Mouse (Mus musculus): ENCODE measurements around the gene C2cd4c. TPM values are rescaled to one million over a fixed set of nuclear protein-coding genes. Genes with fewer than 3 reads are reported as not detected.

The C2cd4c gene
- total RNA-seq (2021), result under 1 TPM; 0.20 to 0.51 TPM
- long read RNA-seq, experiment 1, result 0 reads
- long read RNA-seq, experiment 2, full-length matches to known transcripts, result 1 of 1 reads
- long read RNA-seq, experiment 2, partial matches to known transcripts, result 0 of 1 reads
- long read RNA-seq, experiment 2, other reads (novel, unspliced or antisense), result 0 of 1 reads

DNA sequence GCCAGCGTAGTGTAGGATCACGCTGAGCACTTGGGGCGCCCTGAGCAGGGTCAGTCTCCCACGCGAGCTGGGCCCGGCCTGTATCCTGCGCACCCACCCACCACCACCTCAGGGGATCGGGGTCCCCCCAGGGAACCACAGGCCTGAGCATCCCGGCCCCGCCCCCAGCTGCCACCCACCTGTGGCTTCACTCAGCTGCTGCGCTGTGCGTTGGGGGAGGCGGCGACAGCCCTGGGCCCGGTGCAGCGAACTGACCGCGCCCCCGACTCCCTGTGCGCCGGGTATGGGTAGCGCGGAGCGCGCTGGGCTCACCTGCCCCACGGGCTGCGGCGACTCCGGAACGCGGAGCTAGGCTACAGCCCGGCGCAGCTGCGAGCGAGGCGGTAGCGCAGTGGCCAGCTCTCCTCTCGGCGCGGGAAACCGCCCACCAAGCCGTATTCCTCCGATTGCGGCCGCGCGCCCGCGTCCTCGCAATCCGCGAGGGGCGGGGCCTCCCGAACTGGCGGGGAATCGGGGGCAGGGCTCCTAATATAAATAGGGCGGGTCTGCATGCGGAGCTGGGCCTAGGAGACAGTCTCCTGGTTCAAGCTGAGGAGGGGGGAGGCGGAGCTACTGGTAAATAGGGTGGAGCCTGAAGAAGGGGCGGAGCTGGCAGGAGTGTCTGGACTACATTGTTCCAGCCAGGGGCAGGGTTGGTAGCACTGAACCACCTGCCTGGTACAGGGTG, at the start of gene C2cd4c:
TSS of gene C2cd4c (minus strand) at position 448 of the 727 bp plus-strand sequence.
- no peak for TF ChIP-seq CTCF (IDR thresholded peaks at IDR 0.05)
- 0 out of 2 replicates have a peak within 1 kb of the TSS, but pooled peaks have one; percentile 2 for H3K27ac ChIP-seq
- intact Hi-C loops (cut with DNase I), result loop anchor here (5.0 kb wide), 1 partner anchor 34 kb away; the partner anchor contains the start of gene Odf3l2
- peak within 1 kb of the TSS; percentile 77 for H3K4me3 ChIP-seq
- DNase-seq, result peak; percentile 73

DNA sequence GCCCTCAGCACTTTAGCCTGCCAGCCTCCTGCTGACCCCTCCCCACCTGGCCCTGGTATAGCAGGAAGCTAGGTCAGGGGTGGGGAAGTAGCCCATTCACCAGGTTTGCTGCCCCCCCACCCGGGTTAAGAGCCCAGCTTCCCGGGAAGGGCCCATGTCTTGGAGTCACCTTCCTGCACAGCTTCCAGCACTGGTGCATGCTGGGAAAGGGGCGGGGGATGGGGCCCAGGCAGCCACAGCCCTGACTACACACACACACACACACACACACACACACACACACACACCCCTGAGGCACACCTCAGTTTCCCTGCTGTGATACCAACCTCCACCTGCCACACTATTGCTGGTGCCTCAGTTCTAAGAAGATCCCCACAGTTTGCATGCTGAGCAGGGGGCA, 48.0 kb upstream of the C2cd4c start:
- TF ChIP-seq CTCF (IDR thresholded peaks at IDR 0.05), result no peak
- intact Hi-C loops (cut with DNase I), result no loop called here
- Histone ChIP-seq H3K27ac (no peak overlapping the region), H3K4me3 (no peak overlapping the region)
- DNase-seq, result no peak

DNA sequence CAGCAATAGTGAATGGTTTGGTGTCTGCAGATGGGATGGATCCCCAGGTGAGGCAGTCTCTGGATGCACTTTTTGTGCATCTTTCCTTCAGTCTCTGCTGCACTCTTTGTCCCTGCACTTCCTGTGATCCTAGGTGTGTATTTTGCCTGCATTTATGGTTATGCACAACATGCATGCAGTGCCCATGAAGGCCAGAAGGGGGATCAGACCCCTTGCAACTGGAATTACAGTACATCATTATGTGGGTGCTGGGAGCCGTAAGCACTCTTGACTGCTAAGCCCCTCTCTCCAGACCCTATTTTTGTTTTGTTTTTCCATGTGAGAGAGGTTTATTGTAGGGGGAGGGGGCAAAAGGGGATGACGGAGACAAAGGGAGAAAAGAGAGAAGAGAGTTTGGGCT, 46.5 kb upstream of the C2cd4c start:
- Histone ChIP-seq H3K4me3 (no peak overlapping the region), H3K27ac (no peak overlapping the region)
- DNase-seq, result no peak
- TF ChIP-seq CTCF (IDR thresholded peaks at IDR 0.05), result peak; percentile 24; the same call in 1 of the 2 replicates
- intact Hi-C loops (cut with DNase I), result no loop called here

DNA sequence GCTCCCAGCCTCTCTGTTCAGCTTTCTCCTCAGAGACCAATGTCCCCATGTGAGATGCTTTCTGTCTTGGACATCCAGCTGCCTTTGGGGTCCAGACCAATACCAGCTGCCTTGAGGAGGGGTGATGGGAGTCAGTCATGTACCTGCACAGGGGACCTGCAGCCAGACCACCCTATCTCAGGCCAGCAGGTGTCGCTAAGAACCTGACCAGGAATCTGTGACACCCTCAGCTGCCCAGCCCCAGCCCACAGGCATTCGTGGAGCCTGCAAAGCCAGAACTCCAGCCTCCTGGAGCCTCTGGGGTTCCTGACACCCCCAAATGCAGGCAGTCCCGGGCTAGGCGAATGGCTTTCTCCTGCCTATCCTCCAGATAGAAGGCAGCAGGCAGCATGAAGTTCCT, 45.0 kb upstream of the C2cd4c start:
- DNase-seq, result no peak
- peak; percentile 20; the same call in 1 of the 2 replicates for TF ChIP-seq CTCF (IDR thresholded peaks at IDR 0.05)
- Histone ChIP-seq H3K4me3 (no peak overlapping the region), H3K27ac (no peak overlapping the region)
- intact Hi-C loops (cut with DNase I), result no loop called here

DNA sequence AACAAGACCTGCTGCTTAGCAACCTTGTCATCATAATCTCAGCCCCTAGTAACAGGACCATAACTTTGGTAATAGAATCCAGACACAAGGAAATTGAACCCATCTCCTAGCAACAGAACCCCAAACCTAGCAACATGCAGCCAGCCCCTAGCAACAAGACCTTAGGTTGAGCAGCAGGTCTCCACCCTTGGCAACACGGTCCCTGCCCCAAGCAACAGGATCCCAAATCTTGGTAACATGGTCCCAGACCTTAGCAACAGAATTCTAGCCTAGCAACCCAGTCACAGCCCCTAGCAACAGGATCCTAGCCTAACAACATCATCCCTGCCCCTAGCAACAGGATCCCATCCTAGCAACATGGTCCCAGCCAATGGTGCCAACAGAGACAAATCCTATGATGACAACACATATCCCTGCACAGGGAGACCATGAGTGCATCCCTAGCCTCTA, 41.1 kb upstream of the C2cd4c start:
- no peak for DNase-seq
- no peak overlapping the region for H3K4me3 ChIP-seq
- no peak for TF ChIP-seq CTCF (IDR thresholded peaks at IDR 0.05)
- no peak overlapping the region for H3K27ac ChIP-seq
- intact Hi-C loops (cut with DNase I), result no loop called here

DNA sequence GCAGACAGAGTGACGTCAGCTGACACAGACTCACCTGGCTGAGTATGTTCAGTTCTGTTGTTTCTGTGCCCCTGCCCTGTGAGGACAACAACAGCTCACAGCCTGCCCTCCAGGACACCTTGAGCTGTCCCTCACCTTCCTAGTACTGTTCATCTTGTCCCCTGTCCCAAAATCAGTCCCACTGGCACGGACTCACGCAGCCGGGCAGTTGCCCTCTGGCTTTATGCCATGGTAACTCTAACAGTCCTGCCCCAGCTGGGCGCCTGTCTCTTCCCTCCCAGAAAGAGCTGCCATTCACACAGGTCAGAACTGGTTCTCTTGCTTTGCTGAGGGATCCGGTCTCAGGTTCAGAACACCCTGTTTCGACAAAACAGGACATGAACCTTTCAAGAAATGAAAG, 39.0 kb upstream of the C2cd4c start:
- peak overlapping the region; percentile 73 for H3K27ac ChIP-seq
- peak; percentile 75 for DNase-seq
- H3K4me3 ChIP-seq, result no peak overlapping the region
- intact Hi-C loops (cut with DNase I), result no loop called here
- TF ChIP-seq CTCF (IDR thresholded peaks at IDR 0.05), result no peak

DNA sequence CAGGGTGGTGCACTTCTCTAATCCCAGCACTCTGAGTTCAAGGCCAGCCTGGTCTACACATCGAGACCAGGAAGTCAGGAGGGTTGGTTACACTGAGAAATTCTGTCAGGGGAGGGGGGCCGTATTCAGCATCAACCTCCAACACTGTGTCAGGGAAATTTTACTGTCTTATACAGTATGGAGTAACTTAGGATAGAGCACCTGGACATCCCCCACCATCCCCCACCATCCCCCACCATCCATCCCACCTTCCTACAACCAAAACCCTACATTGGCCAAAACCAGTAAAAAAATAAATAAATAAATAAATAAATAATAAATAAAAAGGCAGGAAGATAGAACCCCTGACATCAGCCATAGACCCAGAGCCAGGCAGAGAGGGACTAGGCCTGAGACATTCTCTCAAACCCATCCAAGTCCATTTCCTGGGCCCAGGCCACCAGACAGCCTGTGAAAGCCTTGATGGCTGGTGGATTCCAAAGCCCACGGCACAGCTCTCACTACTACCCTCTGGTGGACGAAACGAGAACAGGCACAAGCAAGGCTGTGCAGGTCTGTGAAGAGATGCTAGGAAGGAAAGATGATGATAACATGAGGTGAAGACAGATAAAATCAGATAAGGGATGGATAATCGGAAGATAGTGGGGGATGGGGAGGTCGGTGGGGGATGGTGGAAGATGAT, 35.4 kb upstream of the C2cd4c start:
- peak; percentile 83 for DNase-seq
- no peak overlapping the region for H3K4me3 ChIP-seq
- intact Hi-C loops (cut with DNase I), result loop anchor here (1.0 to 5.0 kb wide), 2 partner anchors 37 to 53 kb away; partner anchors contain the start of gene C2cd4c
- H3K27ac ChIP-seq, result no peak overlapping the region
- TF ChIP-seq CTCF (IDR thresholded peaks at IDR 0.05), result peak; percentile 90

DNA sequence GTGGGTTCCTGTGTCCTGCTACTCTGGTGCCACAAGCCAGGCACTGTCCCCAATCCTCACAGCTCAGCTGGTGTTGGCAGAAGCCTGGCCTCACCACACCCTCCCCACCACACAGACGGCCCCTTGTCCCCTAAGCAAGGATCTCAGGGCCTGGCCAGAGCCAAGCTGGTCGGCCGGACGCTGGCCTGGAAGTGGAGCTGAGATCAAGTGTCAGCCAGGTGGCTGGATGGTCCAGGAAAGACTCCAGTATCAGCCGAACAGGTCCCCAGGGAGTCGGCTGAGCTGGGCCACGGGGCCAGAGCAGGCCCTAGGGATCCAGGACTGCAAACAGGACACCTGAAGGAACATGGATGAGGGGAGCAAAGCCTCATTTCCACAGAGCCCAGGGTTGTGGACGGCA, 31.9 kb upstream of the C2cd4c start, which contains the start of gene Odf3l2:
TSS of gene Odf3l2 (minus strand) at position 28 of the 400 bp plus-strand sequence.
- Histone ChIP-seq H3K4me3 (peak within 1 kb of the TSS; percentile 68), H3K27ac (peak within 1 kb of the TSS; percentile 88)
- TF ChIP-seq CTCF (IDR thresholded peaks at IDR 0.05), result no peak
- intact Hi-C loops (cut with DNase I), result loop anchor here (5.0 kb wide), 1 partner anchor 33 kb away; the partner anchor contains the start of gene C2cd4c
- peak; percentile 92 for DNase-seq

DNA sequence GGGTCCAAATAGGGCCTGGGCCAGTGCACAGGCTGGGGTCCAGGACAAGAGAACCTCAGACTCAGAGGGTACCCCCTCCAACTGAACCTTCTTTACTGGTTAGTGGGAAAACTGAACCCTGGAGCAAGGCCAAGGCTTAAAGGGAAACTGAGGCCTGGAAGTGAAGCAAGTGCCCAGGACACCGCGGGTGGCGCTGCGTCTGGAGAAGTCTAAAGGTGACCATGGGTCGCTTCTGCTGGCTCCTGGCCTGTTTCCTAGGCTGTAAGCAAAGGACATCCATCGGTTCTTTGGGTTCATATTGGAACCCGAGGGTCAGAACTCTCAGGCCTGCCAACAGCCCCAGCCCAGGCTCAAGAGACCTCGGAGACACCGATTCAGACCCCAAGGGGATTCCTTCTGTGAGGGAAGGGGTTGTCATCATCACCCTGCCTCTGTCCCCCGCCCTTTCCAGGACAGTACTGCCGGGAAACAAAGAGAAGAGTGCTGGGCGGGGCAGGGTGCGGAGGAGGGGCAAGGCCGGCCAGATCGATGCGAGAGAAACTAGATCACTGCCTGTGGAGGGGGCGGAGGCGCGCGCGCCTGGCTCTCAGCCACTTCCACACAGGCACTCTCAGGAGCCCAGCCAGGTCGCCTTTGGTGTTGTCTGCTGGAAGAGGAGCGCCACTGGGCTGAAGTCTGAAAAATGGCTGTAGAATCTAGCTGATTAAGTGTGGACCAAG, 24.8 kb upstream of the C2cd4c start:
- H3K27ac ChIP-seq, result peak overlapping the region; percentile 73
- intact Hi-C loops (cut with DNase I), result no loop called here
- TF ChIP-seq CTCF (IDR thresholded peaks at IDR 0.05), result no peak
- peak; percentile 86 for DNase-seq
- H3K4me3 ChIP-seq, result peak overlapping the region; percentile 77

DNA sequence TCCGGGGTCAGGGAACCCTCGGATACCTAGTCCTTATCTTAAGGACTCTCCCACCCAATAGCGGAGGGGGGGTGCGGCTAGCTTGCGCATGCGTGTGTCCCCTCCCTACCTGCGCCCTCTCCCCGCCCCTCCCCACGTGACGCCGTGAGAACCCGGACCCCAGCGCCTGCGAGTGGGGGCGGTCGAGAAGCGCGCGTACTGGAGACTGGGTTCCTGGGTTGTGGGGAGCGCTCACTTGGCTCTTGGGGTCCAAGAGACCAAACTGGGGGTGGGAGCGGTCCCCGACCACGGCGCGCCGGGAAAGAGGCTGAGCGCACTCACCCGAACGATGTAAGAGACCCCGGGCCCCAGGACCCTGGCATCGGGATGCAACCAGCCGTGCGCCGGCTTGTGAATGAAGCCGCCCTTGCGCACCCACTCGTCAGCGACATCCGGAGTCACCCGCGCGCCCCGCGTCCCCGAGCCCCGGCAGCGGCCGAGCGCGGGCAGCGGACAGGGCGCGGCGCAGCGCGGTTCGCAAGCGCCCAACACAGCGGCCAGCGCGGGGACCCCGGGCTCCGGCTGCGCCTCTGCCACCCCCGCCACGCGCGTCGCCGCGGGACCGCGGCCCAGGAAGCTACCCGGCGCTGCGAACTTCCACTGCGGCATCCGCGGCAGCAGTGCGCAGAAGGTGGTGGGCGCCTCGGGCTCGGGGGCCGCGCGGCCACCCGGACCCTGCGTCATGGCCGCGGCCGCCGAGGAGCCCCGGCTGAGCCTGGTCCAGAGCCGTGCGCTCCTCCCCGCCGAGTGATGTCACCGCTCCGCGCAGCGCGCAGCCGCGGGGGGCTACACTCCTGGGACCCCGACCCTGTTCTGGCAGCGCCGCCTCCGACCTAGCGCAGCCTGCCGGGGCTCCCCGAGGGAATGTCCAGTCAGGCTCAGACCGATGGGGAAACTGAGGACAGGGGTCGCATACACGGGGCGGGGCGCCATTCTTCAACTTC, 23.6 kb upstream of the C2cd4c start, which contains the start of gene Shc2:
TSS of gene Shc2 (minus strand) at position 791 of the 983 bp plus-strand sequence.
- DNase-seq, result peak; percentile 60
- H3K27ac ChIP-seq, result peak within 1 kb of the TSS; percentile 73
- TF ChIP-seq CTCF (IDR thresholded peaks at IDR 0.05), result no peak
- intact Hi-C loops (cut with DNase I), result no loop called here
- peak within 1 kb of the TSS; percentile 77 for H3K4me3 ChIP-seq

DNA sequence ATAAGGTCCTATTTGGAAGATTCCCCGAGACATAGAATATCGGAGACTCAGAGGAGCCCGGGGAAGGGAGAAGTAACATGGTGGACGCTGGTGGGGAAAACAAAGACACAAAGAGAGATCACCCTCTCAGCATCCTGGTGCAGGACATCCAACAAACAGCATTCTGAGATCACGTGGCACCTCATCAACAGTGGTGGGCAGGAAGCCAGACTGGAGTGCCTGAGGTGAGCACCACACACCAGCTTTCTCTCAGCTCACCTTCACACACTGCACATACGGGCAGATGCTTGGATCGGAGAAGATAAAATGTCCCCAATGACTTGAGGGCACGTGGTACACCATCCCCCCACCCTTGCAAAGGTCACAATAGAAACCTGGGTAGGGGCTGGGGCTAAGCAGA, 22.5 kb upstream of the C2cd4c start:
- Histone ChIP-seq H3K4me3 (no peak overlapping the region), H3K27ac (no peak overlapping the region)
- intact Hi-C loops (cut with DNase I), result no loop called here
- TF ChIP-seq CTCF (IDR thresholded peaks at IDR 0.05), result no peak
- no peak for DNase-seq

Data from gastrocnemius, adult 2 months (tissue).